Mouse (Mus musculus) layer of hippocampus, postnatal 36 days (tissue): ENCODE measurements at regions not wholly inside any gene's neighbourhood (a gene's known extent, or its start where the extent isn't known, plus 50 kb on each side); places are given as distances from the start of the nearest gene placed in this dataset.

Experiments used
- DNase-seq, 2 experiments: peaks; one replicate each; pipeline ENCODE4 v3.0.0; 2022

DNA sequence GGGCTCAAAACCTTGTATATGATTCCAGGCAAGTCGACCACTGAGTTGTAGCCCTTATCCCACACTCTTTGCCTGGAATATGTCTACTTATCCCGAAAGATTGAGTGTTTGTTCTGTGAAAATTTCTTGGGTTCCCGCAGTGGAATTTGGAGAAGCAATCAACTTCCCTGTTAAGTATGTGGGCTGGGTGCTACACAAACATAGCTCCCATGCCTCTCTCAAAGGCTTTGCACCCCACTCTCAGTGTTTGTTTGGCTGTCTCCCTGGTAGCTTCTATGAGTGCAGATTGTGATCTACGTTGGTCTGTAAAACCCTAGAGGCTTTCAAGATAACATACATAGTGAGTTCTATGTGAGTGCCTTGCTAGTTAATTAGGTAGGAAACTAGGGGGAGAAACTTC is 1184.2 kb downstream of the 4930447A16Rik start:
- DNase-seq = no peak
